Mouse (Mus musculus) macrophage (primary cell): ENCODE measurements around the gene Fbxl20. TPM values are rescaled to one million over a fixed set of nuclear protein-coding genes. Genes with fewer than 3 reads are reported as not detected.
A peak's percentile ranks its signal among the peaks of the same experiment; 100 is the strongest.
"Not testable (repeated sequence)": the region's sequence is repeated elsewhere in the genome, so short reads cannot be mapped to it uniquely, and the experiment has no call there.

Experiments used
- H3K27ac ChIP-seq: fragments of 350-480 bp; formaldehyde crosslinking; 2 replicates; pipeline ENCODE4 v1.9.0; 2021
- H3K36me3 ChIP-seq: fragments of 350-480 bp; formaldehyde crosslinking; 2 replicates; pipeline ENCODE4 v1.9.0; 2021; ENCODE audit errors: inconsistent target
- H3K4me3 ChIP-seq: fragments of 350-480 bp; formaldehyde crosslinking; 2 replicates; pipeline ENCODE4 v1.9.0; 2021; ENCODE audit errors: inconsistent target
- H3K79me2 ChIP-seq: fragments of 350-480 bp; formaldehyde crosslinking; 2 replicates; pipeline ENCODE4 v1.9.0; 2021; ENCODE audit errors: inconsistent target
- WGBS: methylation state at CpG from one replicate; pipeline ENCODE4 v1.1.7; 2026; ENCODE audit warnings: inconsistent platforms; ENCODE audit not compliant: missing documents; 5-methylcytosine and 5-hydroxymethylcytosine counted together
- polyA plus RNA-seq: library from polyadenylated mRNA; stranded (reverse); fragments of 250-400 nt; gene quantifications from 3 replicates; pipeline ENCODE4 v1.2.4, GENCODE M21; 2018; ENCODE audit warnings: inconsistent platforms
- total RNA-seq, 78 experiments: library from RNA; depleted of rRNA; stranded (reverse); fragments of 250-400 nt; gene quantifications; 1 replicate in 9 of 78; 2 replicates in 24 of 78; 3 replicates in 43 of 78; 4 replicates in 2 of 78; pipeline ENCODE4 v1.2.4; 2018; ENCODE audit warnings: inconsistent platforms in 56 of 78

Fbxl20 gene
- 100 to 1,000 TPM in 5 of 26 experiments, 10 to 100 TPM in 21; 11.8 to 167 (median 73.9) TPM for total RNA-seq (2018; cell fraction: chromatin; rRNA removed)
- total RNA-seq (2018; cell fraction: cytosol; rRNA removed), result 10 to 100 TPM in 18 of 26 experiments, 1 to 10 TPM in 8; 6.1 to 26.5 (median 12.5) TPM
- total RNA-seq (2018; cell fraction: nucleus; rRNA removed), result 100 to 1,000 TPM in 1 of 26 experiments, 10 to 100 TPM in 25; 12.2 to 102 (median 33.8) TPM
- 6.5 to 19.0 TPM (median 13.4 TPM) in 3 replicates for polyA plus RNA-seq

DNA sequence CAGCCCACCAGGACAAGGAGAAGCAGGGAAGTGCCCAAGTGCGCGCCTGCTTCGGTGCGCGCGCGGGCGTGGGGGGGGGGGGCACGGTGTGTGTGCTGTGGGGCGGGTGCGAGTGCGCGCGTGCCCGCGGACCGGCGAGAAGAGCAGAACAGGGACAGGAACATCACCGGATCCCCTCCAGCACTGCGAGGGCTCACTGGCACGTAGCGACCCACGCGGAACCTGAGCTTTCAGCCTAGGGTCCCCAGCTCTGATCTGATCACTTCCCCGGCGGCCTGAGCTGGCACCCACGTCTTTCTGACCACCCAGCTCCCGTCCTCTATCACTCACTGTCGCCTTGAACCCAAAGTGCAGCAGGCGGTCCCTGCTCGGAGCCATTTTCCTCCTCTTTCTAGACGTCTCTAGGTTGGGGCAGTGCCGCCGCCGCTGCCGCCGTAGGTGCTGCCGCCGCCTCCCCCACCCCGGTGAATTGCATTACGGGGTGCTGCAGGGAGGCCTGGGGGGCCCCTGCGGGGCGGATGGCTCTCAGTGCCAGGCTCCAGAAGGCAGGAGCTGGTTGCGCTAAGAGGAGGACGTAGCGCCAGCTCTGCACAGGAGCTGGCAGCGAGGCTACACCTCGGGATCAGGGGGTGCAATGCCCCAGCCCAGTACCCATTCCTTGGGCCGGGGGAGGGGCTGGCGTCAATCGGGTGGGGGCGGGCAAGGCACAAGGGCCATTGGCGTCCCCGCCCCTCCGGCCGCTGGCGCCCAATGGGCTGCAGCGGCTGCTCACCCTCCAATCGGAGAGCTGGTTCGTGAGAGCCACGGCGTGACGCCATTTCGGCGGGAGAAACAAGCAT, at the start of gene Fbxl20:
Gene Fbxl20, minus strand, starts transcription at position 618 of the 839 bp plus-strand sequence.
- peak within 1 kb of the TSS; percentile 62 for H3K4me3 ChIP-seq
- WGBS, result 2% methylated on average over 52 of the region's 65 CpGs

DNA sequence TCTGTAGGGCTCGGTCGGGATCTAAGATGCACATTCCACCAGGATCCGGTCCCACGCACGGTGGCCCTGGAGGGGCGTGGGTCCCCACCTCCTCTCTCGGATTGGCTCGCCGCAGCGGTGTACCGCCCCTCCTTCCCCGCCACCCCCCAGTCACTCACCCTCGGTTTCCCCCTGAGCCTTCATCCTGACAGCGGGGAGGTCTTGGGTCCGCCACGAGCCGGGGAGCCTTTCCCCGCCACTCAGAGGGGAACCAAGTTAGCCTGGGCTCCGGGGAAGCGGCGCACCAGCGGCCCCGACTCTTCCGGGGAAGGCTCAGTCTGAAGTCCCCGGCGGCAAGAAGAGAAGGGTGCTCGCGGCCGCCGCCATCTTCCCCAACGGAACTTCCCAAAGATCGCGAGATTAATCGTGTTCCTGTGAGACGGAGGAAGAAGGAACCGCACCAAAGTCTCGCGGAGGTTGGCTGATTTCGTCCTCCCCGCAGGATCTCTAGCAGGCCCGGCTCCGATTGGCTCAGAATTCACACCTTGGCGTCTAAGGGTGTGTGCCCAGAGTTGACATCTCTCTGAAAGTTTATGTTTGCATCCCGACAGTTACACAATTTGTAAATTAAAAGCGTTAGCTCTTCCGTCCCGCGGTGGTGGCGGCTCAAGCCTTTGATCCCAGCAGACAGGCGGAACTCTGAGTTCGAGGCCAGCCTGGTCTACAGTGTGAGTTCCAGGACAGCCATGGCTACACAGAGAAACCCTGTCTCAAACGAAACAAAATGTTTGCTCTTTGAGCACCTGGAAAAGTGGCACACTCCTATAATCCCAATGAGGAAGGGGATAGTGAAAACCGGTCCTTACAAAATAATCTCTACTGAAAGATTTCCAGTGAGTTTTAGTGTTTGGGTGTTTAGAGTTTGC, 43.0 kb upstream of the Fbxl20 start, which contains the start of gene Med1:
Gene Med1, minus strand, starts transcription at position 393 of the 905 bp plus-strand sequence.
- peaks cover 48% of the 10 kb centered on the region for H3K79me2 ChIP-seq
- H3K27ac ChIP-seq, result peak within 1 kb of the TSS; percentile 51
- H3K36me3 ChIP-seq, result peaks cover 10% of the 10 kb centered on the region; the same call in 1 of the 2 replicates
- 3% methylated on average over 42 of the region's 53 CpGs for WGBS
- H3K4me3 ChIP-seq, result peak within 1 kb of the TSS; percentile 90

More for the DNA sequence above, at the start of gene Fbxl20:
- Histone ChIP-seq H3K79me2 (peaks cover 35% of the 10 kb centered on the region), H3K27ac (peak within 1 kb of the TSS; percentile 39), H3K36me3 (no peaks in the 10 kb centered on the region)

DNA sequence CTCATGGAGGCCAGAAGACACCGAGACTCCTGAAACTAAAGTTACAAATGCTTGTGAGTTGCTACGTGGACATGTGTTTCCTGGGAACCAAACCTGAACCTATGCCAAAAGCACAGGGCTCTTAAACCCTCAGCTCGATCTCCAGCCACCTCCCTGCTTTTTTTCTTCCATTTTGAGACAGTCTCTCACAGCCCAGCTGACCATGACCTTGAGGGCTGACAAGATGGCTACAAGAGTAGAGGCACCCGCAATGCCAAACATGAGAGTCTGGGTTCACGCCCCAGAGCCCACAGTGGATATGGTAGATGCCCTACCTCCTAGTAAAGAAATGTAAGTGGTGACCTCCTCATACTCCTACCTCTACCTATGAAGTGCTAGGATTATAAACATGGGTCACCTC, 40.6 kb upstream of the Fbxl20 start:
- Histone ChIP-seq H3K36me3 (peaks cover 21% of the 10 kb centered on the region; the same call in 1 of the 2 replicates), H3K79me2 (peaks cover 71% of the 10 kb centered on the region), H3K4me3 (no peak overlapping the region), H3K27ac (no peak overlapping the region)
- WGBS, result 87% methylated on average over 5 of the region's 5 CpGs

DNA sequence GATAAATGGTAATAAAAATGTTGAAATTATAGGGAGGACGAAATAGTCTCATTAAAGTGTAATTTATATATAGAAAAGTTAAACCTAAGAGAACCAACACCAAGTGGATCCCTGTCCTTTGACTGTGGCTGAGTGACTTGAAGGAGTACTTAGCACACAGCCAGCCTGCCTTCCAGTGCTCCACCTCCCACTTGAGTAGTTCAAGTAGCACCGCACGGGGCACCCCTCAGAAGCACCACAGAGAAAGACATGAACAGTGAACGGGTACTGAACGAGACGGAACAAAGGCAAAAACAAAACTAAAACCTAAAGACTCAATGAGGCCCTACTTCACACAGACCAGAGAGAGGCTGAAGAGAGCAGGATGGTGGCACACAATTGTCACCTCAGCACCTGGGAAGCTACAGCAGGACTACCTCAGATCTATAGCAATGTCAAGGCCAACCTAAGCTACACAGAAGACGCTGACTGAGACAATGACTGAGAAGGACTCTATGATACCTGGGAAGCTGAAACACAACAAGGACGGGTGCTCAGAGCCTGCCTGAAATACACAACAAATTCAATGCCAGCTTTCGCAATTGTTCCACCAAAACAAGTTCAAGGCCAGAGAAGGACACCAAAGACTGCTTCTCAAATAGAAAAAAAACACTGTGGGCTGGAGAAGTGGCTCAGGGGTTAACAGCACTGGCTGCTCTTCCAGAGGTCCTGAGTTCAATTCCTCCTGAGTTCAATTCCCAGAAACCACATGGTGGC, 37.6 kb upstream of the Fbxl20 start:
- Histone ChIP-seq H3K27ac (no peak overlapping the region), H3K36me3 (peaks cover 48% of the 10 kb centered on the region), H3K4me3 (no peak overlapping the region), H3K79me2 (peaks cover 100% of the 10 kb centered on the region)
- 96% methylated on average over 9 of the region's 9 CpGs for WGBS

DNA sequence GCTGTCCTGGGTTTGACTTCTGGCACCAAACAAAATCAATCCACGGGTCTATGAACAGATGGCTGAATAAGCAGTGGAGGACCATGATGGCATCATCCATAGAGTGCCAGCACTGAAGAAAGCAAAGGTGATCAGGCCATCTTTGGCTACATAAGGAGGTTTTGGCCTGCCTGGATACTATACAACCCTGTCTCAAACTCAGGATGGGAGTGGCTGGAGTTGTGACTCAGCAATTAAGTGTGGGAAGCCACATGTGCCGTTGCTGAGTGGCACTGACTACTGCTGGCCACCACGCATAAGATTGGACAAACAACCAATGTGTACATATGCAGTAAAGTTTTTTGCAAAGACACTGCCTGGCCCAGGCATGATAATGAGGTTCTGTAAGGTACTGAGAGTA, 31.9 kb upstream of the Fbxl20 start:
- WGBS, result 71% methylated on average over 2 of the region's 3 CpGs
- not testable (repeated sequence) for H3K27ac ChIP-seq, H3K4me3 ChIP-seq
- Histone ChIP-seq H3K36me3 (peaks cover 74% of the 10 kb centered on the region), H3K79me2 (peaks cover 58% of the 10 kb centered on the region)

DNA sequence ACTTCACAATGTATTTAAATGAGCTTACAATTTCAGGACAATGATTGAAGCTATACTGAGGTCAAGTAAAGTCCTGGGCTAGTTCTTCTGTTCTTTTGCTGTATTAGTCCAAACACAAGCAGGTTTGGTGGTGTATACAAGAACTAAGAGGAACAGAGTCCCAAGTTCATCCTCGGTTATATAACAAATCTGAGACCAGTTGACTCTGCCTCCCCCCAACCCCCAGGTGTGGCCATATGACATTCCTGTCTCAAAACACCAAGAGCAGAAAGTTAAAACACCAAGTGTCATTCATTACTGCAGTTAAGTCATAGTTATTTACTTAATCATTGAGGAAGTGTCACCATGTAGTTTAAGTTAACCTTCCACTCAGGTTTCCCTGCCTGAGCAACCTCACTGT, 18.2 kb upstream of the Fbxl20 start:
- H3K79me2 ChIP-seq, result no peaks in the 10 kb centered on the region
- peaks cover 93% of the 10 kb centered on the region for H3K36me3 ChIP-seq
- H3K27ac ChIP-seq, result no peak overlapping the region
- WGBS, result 78% methylated on average over 1 of the region's 1 CpGs
- no peak overlapping the region for H3K4me3 ChIP-seq

DNA sequence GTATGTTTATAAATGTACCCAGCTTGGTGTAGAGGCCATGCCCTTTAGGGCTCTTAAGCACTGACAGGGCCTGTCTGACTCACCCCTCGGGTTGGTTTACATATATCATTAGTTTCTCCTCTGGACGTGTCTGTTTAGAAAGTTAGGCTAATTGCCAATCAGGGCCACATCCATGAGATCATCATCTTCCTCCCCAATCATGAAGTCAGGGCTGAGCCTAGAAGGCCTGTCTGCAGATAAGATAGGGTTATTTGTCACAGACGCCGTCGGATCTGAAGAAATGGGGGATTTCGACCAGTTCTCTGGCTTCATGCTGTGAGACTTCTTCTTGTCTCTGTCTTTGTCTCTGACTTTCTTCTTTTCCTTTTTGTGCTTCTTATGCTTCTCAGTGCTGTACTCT, 4.9 kb upstream of the Fbxl20 start:
- no peak overlapping the region for H3K4me3 ChIP-seq
- no peak overlapping the region for H3K27ac ChIP-seq
- 84% methylated on average over 6 of the region's 6 CpGs for WGBS
- H3K79me2 ChIP-seq, result no peaks in the 10 kb centered on the region
- peaks cover 36% of the 10 kb centered on the region for H3K36me3 ChIP-seq

DNA sequence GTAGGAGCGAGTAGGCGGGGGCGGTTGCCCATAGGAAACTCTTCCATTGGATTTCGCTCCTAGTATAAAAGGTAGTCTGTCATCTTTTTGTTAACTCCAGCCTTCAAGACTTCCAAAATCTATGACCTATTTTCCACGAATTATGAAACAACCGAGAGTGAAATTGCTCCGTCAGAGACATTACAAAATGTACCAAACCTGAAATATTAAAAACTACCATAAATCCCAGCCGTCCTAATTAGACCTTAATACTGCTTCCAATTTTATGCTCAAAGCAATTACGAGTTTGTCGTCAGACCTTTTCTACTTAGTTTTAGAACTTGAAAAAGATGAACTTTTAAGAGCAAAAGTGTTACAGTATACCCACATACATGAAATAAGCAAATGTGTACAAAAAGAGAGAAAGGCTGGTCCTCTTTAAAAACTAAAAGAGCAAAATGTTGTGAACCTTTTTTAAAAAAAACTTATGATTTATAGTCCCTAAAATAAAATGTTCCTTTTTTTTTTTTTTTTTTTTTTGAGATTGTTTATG, 488 bp upstream of the Fbxl20 start:
- Histone ChIP-seq H3K27ac (no peak overlapping the region), H3K4me3 (no peak overlapping the region; the same call in 1 of the 2 replicates), H3K79me2 (peaks cover 28% of the 10 kb centered on the region), H3K36me3 (no peaks in the 10 kb centered on the region)
- 7% methylated on average over 10 of the region's 10 CpGs for WGBS

DNA sequence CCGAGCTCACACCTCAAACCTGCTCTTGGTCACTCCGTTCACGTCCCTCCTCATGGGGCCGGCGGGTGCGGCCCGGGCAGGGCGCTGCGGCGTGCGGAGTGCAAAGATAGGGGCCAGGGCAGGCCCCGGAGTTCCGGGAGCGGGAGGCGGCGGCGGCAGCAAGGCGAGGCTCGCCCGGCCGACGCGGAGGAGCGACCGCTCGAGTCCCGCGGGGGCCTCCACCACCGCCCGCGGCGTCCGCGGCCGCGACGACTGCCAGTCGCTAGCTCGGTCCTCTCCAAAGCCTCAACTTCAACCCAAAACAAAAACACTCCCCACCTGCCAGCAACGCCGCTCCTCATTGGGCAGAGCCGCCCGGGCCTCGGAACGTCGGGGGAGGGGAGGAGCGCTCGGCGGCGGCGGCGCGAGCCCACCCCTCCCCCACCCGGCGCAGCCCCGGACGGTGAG, 876 bp downstream of the Fbxl20 start:
- Histone ChIP-seq H3K36me3 (no peaks in the 10 kb centered on the region), H3K27ac (no peak overlapping the region), H3K79me2 (peaks cover 42% of the 10 kb centered on the region), H3K4me3 (peak overlapping the region; percentile 60)
- WGBS, result under 1% methylated on average over 42 of the region's 57 CpGs

DNA sequence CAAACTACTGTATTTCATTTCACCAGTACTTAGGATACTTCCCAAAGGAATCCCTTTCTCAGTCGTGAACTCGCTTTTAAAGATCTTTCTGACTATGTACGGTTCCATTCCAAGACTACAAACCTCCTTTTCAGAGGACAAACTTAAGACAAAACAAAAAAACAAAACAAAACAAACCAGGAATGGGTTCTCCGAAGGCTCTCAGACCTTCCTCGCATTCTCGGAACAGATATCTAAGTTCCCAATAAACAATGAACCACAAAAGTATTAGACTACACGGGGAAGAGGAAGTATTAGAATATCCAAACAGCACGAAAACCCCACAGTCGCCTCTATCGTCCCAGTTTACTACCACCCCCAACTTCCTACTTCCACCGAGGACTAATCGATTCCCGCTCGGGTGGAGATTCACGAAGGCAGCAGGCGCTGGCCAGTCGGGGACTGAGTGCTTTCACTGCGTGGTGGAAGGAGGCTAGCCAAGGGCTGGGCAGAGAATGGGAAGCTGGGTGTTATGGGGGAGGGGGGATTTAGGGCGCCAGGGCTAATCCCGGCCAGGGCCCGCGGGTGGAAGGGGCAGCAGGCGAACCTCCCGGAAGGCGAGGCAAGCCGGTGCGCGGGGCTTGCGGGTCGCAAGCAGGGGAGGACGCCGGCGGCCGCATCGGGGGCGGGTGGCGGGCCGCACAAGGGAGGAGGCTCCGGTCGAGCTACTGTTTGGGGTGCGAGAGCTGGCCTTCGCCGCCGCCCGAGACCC, 1.5 kb downstream of the Fbxl20 start:
- peak overlapping the region; percentile 60 for H3K4me3 ChIP-seq
- peak overlapping the region; percentile 47 for H3K27ac ChIP-seq
- 1% methylated on average over 45 of the region's 45 CpGs for WGBS
- no peaks in the 10 kb centered on the region for H3K36me3 ChIP-seq
- H3K79me2 ChIP-seq, result peaks cover 48% of the 10 kb centered on the region

DNA sequence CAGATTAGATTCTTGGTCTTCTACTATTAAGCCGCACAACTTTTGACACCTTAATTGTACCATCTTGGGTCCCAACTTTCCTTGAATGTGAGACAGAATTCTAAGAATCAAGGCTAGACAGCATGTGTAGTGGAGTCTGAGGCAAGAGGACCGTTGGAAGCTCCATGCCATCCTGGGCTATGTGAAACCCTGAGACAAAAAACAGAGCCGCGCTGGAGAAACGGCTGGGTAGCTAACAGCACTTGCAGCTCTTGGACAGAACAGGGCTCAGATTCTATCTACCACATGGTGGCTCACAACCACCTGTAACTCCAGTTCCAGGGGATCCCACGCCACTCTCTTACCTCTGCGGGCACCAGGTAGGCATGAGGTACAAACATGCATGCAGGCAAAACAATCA, 4.3 kb downstream of the Fbxl20 start:
- Histone ChIP-seq H3K4me3 (no peak overlapping the region), H3K79me2 (peaks cover 75% of the 10 kb centered on the region), H3K27ac (no peak overlapping the region), H3K36me3 (no peaks in the 10 kb centered on the region)
- WGBS, result 89% methylated on average over 5 of the region's 7 CpGs

DNA sequence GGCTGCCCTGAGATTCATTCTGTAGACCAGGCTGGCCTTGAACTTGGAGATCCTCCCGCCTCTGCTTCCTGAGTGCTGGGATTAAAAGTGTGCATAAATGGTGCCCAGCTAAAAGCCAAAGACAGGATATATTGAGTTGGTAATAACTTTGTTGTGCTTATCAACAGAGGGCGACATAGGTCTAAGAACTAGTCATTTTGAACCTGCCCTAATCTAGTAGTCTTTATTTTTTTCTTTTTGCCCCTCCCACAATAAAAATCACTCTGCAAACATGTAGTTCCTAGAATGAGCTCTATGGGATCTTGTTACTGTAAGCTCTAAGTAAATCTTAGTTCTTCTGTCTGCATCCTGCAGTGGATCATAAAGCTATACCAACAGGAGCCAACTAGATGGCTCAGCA, 7.7 kb downstream of the Fbxl20 start:
- no peaks in the 10 kb centered on the region for H3K36me3 ChIP-seq
- H3K4me3 ChIP-seq, result no peak overlapping the region
- 93% methylated on average over 2 of the region's 2 CpGs for WGBS
- H3K79me2 ChIP-seq, result peaks cover 99% of the 10 kb centered on the region
- no peak overlapping the region for H3K27ac ChIP-seq

DNA sequence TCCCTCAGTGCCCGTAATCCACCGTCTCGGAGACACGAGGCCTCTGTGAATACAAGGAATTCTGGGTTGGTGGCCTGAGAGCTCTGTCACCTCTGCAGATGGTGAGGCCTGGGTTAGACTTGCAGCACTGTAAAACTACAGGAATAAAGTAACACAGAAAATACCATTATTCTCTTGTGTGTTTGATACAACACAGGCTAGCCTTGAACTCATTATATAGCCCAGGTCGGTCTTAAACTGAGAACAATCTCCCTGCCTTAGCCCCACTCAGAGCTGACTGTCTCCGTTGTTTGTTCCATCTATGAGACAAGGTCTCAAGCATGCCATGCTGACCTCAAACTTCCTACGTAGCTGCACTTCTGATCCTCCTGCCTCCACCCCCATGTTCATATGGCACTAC, 11.3 kb downstream of the Fbxl20 start:
- Histone ChIP-seq H3K79me2 (peaks cover 99% of the 10 kb centered on the region), H3K36me3 (no peaks in the 10 kb centered on the region), H3K27ac (no peak overlapping the region), H3K4me3 (no peak overlapping the region)
- 95% methylated on average over 7 of the region's 7 CpGs for WGBS
